Mouse (Mus musculus): ENCODE measurements around the gene Ehmt2. TPM values are rescaled to one million over a fixed set of nuclear protein-coding genes. Genes with fewer than 3 reads are reported as not detected.

Gene Ehmt2
- polyA plus RNA-seq, 2 experiments, result 10.2 to 29.7 TPM

DNA sequence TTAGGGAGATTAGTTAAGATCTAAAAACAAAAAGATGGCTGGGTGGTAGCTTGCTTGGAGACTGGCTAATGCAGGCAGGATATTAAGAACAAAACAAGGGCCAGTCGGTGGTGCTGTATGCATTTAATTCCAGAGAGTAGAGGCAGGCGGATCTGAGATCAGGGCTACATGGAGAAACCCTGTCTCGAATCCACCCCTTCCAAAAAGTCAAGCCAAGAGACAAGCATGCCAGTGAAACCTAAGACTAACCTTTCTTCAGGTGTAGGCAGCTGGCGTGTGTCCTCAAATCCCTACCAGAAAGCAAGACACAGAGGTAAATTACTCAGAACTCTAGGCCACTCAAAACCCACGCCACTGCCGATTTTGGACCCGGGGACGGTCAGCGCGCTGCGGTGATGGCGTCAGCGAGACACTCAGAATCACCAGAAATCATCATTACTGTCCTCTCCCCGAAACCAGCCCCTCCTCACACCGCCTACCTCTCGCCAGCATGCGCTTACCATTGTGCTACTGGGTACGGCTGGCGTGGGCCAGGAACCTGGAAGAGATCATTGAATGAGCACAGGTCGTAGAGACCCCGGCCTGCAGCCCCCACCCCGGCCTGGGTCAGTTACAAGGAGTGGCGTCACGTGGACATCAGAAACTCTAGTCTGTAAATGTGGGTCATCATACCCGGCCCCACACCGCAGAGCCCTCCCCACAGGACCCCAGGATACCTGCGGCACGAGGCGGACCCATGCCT, 53.5 kb downstream of the Ehmt2 start:
- ATAC-seq (ENCODE audit: insufficient read depth) (peak; percentile 6; the same call in 1 of the 2 replicates), DNase-seq (ENCODE audit: low read depth in 3 of 3, low spot score in 3 of 3) (no peak)
- Histone ChIP-seq H3K9me3 (ENCODE audit: control insufficient read depth, low read length) (no peaks in the 10 kb centered on the region), H3K9ac (replicated peaks) (peak overlapping the region; percentile 83), H3K4me2 (ENCODE audit: low read depth) (peak overlapping the region; percentile 89), H3K4me3 (ENCODE audit: insufficient read depth in 1 of 2, low read depth in 2 of 2, low read length in 2 of 2) (peak overlapping the region; percentile 67 to 96), H3K4me1 (replicated peaks; ENCODE audit: control insufficient read depth in 2 of 2, insufficient read depth in 2 of 2, low read length in 1 of 2) (peaks cover 0 to 7% of the 10 kb centered on the region in 2 experiments), H3K36me3 (replicated peaks; ENCODE audit: control insufficient read depth, insufficient read depth, low read depth) (peaks cover 20% of the 10 kb centered on the region), H3K27me3 (ENCODE audit: control insufficient read depth, insufficient read depth, low read length) (peaks cover under 1% of the 10 kb centered on the region), H3K27ac (peak overlapping the region; percentile 81)
- under 1% methylated on average over 29 of the region's 29 CpGs for WGBS (ENCODE audit: insufficient replicate concordance)
- no peak for TF ChIP-seq CTCF (IDR thresholded peaks at IDR 0.05; ENCODE audit: low read depth)
- no peak for TF ChIP-seq EP300 (IDR thresholded peaks at IDR 0.05; ENCODE audit: low read depth)

DNA sequence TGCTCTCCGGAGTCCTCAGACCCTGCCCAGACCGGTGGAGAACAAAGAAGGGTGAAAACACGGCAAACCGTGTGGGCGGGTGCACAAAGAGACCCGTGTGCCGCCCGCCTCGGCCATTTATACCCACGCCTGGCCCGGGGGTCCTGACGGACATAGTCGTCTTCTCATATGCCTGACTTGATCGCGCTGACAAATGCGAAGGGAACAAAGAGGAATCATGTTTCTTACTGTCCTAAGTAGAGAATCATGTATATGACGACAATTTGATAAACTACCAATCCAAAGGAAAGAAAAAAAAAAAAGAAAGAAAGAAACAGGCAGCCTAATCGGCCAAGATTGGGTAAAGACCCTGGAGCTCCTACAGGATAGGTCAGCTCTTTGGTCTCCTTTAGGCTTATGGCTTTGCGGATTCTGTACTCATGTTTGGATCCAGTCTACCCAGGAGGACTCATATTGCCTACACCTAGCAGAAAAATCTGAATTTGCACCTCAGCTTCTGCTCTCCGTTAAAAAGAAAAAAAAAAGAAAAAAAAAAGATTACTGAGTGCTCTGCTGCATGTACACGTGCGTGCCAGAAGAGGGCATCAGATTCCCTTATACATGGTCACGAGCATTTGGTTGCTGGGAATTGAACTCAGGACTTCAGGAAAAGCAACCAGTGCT, 54.2 kb downstream of the Ehmt2 start:
- no peaks in the 10 kb centered on the region for H3K9me3 ChIP-seq (ENCODE audit: control insufficient read depth, low read length)
- DNase-seq (ENCODE audit: low read depth in 3 of 3, low spot score in 3 of 3), result no peak
- peaks cover 0 to 7% of the 10 kb centered on the region in 2 experiments for H3K4me1 ChIP-seq (replicated peaks; ENCODE audit: control insufficient read depth in 2 of 2, insufficient read depth in 2 of 2, low read length in 1 of 2)
- WGBS (ENCODE audit: insufficient replicate concordance), result under 1% methylated on average over 23 of the region's 23 CpGs
- H3K27me3 ChIP-seq (ENCODE audit: control insufficient read depth, insufficient read depth, low read length), result peaks cover 5% of the 10 kb centered on the region
- H3K4me3 ChIP-seq (ENCODE audit: insufficient read depth in 1 of 2, low read depth in 2 of 2, low read length in 2 of 2), result peak overlapping the region; percentile 67 to 96
- peak; percentile 78 for TF ChIP-seq CTCF (IDR thresholded peaks at IDR 0.05; ENCODE audit: low read depth)
- TF ChIP-seq EP300 (IDR thresholded peaks at IDR 0.05; ENCODE audit: low read depth), result peak; percentile 63
- H3K36me3 ChIP-seq (replicated peaks; ENCODE audit: control insufficient read depth, insufficient read depth, low read depth), result peaks cover 20% of the 10 kb centered on the region
- peak overlapping the region; percentile 89 for H3K4me2 ChIP-seq (ENCODE audit: low read depth)
- ATAC-seq (ENCODE audit: insufficient read depth), result peak; percentile 75
- peak overlapping the region; percentile 81 for H3K27ac ChIP-seq
- peak overlapping the region; percentile 83 for H3K9ac ChIP-seq (replicated peaks)

DNA sequence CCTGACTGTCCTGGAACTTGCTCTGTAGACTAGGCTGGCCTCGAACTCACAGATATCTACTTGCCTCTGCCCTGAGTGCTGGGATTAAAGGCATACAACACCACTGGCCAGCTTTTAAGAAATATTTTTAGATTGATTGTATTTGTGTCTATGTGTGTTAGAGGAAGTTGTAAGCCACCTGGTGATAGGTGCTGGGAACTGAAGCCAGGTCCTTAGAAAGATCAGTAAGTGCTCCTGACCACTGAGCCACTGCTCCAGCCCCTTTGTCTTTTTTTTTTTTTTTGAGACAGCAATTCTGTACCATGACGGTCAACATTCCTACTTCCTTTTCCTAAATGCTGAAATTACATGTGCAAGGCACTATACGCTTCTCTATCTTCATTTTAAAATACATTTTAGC, 55.0 kb downstream of the Ehmt2 start:
- WGBS (ENCODE audit: insufficient replicate concordance), result 68% methylated on average over 3 of the region's 3 CpGs

GRCm38 (mm10) chr17:34953904-34954303, 55.6 kb downstream of the Ehmt2 start:
- Histone ChIP-seq H3K27me3 (ENCODE audit: control insufficient read depth, insufficient read depth, low read length) (peaks cover 5% of the 10 kb centered on the region), H3K4me1 (replicated peaks; ENCODE audit: control insufficient read depth in 2 of 2, insufficient read depth in 2 of 2, low read length in 1 of 2) (peaks cover 0 to 7% of the 10 kb centered on the region in 2 experiments), H3K4me3 (ENCODE audit: insufficient read depth in 1 of 2, low read depth in 2 of 2, low read length in 2 of 2) (no peak overlapping the region), H3K27ac (no peak overlapping the region), H3K4me2 (ENCODE audit: low read depth) (no peak overlapping the region), H3K9ac (replicated peaks) (no peak overlapping the region), H3K9me3 (ENCODE audit: control insufficient read depth, low read length) (no peaks in the 10 kb centered on the region), H3K36me3 (replicated peaks; ENCODE audit: control insufficient read depth, insufficient read depth, low read depth) (peaks cover 20% of the 10 kb centered on the region)
- no peak for DNase-seq (ENCODE audit: low read depth in 3 of 3, low spot score in 3 of 3)
- WGBS (ENCODE audit: insufficient replicate concordance), result 83% methylated on average over 4 of the region's 4 CpGs
- TF ChIP-seq EP300 (IDR thresholded peaks at IDR 0.05; ENCODE audit: low read depth), result no peak
- TF ChIP-seq CTCF (IDR thresholded peaks at IDR 0.05; ENCODE audit: low read depth), result no peak
- no peak for ATAC-seq (ENCODE audit: insufficient read depth)

More for the DNA sequence above, 55.0 kb downstream of the Ehmt2 start:
- Histone ChIP-seq H3K4me2 (ENCODE audit: low read depth) (peak overlapping the region; percentile 89), H3K9me3 (ENCODE audit: control insufficient read depth, low read length) (no peaks in the 10 kb centered on the region), H3K36me3 (replicated peaks; ENCODE audit: control insufficient read depth, insufficient read depth, low read depth) (peaks cover 20% of the 10 kb centered on the region), H3K4me1 (replicated peaks; ENCODE audit: control insufficient read depth in 2 of 2, insufficient read depth in 2 of 2, low read length in 1 of 2) (peaks cover 0 to 7% of the 10 kb centered on the region in 2 experiments), H3K27ac (no peak overlapping the region), H3K27me3 (ENCODE audit: control insufficient read depth, insufficient read depth, low read length) (peaks cover 5% of the 10 kb centered on the region), H3K4me3 (ENCODE audit: insufficient read depth in 1 of 2, low read depth in 2 of 2, low read length in 2 of 2) (peak overlapping the region; percentile 67 to 96; a peak in 2 of 4 replicates), H3K9ac (replicated peaks) (peak overlapping the region; percentile 83)
- no peak for TF ChIP-seq EP300 (IDR thresholded peaks at IDR 0.05; ENCODE audit: low read depth)
- TF ChIP-seq CTCF (IDR thresholded peaks at IDR 0.05; ENCODE audit: low read depth), result no peak
- DNase-seq (ENCODE audit: low read depth in 3 of 3, low spot score in 3 of 3) (no peak), ATAC-seq (ENCODE audit: insufficient read depth) (no peak)

DNA sequence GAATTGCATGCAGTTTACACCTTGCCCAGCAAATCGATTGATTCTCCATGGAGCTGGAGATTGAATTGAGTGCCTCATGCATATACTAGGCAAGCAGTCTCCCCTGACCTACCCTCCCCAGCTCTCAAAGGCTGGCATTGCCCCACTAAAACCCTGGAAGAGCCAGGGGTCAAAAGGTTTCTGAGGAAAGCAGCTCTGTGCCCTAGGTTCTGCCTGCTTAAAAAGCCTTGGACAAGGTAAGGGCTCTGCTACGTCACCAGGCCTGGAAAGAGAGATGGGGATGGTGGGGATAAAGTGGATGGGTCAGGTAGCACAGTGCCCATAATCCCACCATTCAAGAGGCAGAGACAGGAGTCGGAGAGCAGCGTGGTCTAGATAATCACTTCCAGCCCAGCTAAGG, 56.6 kb downstream of the Ehmt2 start:
- peaks cover 4 to 12% of the 10 kb centered on the region in 2 experiments for H3K4me1 ChIP-seq (replicated peaks; ENCODE audit: control insufficient read depth in 2 of 2, insufficient read depth in 2 of 2, low read length in 1 of 2)
- no peak overlapping the region for H3K4me2 ChIP-seq (ENCODE audit: low read depth)
- H3K27me3 ChIP-seq (ENCODE audit: control insufficient read depth, insufficient read depth, low read length), result peaks cover 5% of the 10 kb centered on the region
- no peak overlapping the region for H3K4me3 ChIP-seq (ENCODE audit: insufficient read depth in 1 of 2, low read depth in 2 of 2, low read length in 2 of 2)
- H3K36me3 ChIP-seq (replicated peaks; ENCODE audit: control insufficient read depth, insufficient read depth, low read depth), result peaks cover 17% of the 10 kb centered on the region
- ATAC-seq (ENCODE audit: insufficient read depth), result no peak
- TF ChIP-seq CTCF (IDR thresholded peaks at IDR 0.05; ENCODE audit: low read depth) (no peak), EP300 (IDR thresholded peaks at IDR 0.05; ENCODE audit: low read depth) (no peak)
- H3K9me3 ChIP-seq (ENCODE audit: control insufficient read depth, low read length), result no peaks in the 10 kb centered on the region
- no peak overlapping the region for H3K27ac ChIP-seq
- 74% methylated on average over 4 of the region's 4 CpGs for WGBS (ENCODE audit: insufficient replicate concordance)
- DNase-seq (ENCODE audit: low read depth in 3 of 3, low spot score in 3 of 3), result no peak
- no peak overlapping the region for H3K9ac ChIP-seq (replicated peaks)

Measured in liver, embryonic 14.5 days (tissue).